Mouse (Mus musculus): ENCODE data around the gene Gm49405. TPM values are rescaled to one million over a fixed set of nuclear protein-coding genes. Genes with fewer than 3 reads are reported as not detected.

Gene Gm49405
- polyA plus RNA-seq, 1 experiment from 2014 or later = 5.5 TPM

GRCm38 (mm10) chr19:3990804-3991203, 9.6 kb upstream of the Gm49405 start:
- no peak for ATAC-seq
- peaks cover 3% of the 10 kb centered on the region; the same call in 1 of the 2 replicates for H3K9me3 ChIP-seq
- H3K4me1 ChIP-seq (replicated peaks) = no peaks in the 10 kb centered on the region
- 80% methylated on average over 6 of the region's 6 CpGs for WGBS
- no peaks in the 10 kb centered on the region for H3K36me3 ChIP-seq
- H3K27me3 ChIP-seq = no peaks in the 10 kb centered on the region
- no peak overlapping the region for H3K4me2 ChIP-seq (replicated peaks)
- no peak overlapping the region for H3K9ac ChIP-seq (replicated peaks)
- H3K4me3 ChIP-seq (replicated peaks) = no peak overlapping the region
- no peak overlapping the region for H3K27ac ChIP-seq

- H3K27ac ChIP-seq = no peak overlapping the region
- H3K4me3 ChIP-seq (replicated peaks) = no peak overlapping the region
- H3K9me3 ChIP-seq = peaks cover 3% of the 10 kb centered on the region; the same call in 1 of the 2 replicates
- no peak overlapping the region for H3K4me2 ChIP-seq (replicated peaks)
- H3K27me3 ChIP-seq = no peaks in the 10 kb centered on the region
- H3K36me3 ChIP-seq = no peaks in the 10 kb centered on the region
- 94% methylated on average over 3 of the region's 3 CpGs for WGBS
- H3K9ac ChIP-seq (replicated peaks) = no peak overlapping the region
- ATAC-seq = no peak
- H3K4me1 ChIP-seq (replicated peaks) = no peaks in the 10 kb centered on the region
Observed at GRCm38 (mm10) chr19:3991562-3991961, 8.9 kb upstream of the Gm49405 start.

GRCm38 (mm10) chr19:3991966-3992365, 8.5 kb upstream of the Gm49405 start:
- H3K9ac ChIP-seq (replicated peaks) = no peak overlapping the region
- no peaks in the 10 kb centered on the region for H3K36me3 ChIP-seq
- peaks cover 3% of the 10 kb centered on the region; the same call in 1 of the 2 replicates for H3K9me3 ChIP-seq
- no peaks in the 10 kb centered on the region for H3K4me1 ChIP-seq (replicated peaks)
- H3K4me2 ChIP-seq (replicated peaks) = no peak overlapping the region
- 83% methylated on average over 3 of the region's 3 CpGs for WGBS
- H3K27ac ChIP-seq = no peak overlapping the region
- no peak overlapping the region for H3K4me3 ChIP-seq (replicated peaks)
- no peak for ATAC-seq
- no peaks in the 10 kb centered on the region for H3K27me3 ChIP-seq

- Histone ChIP-seq H3K4me1 (replicated peaks) (no peaks in the 10 kb centered on the region), H3K36me3 (no peaks in the 10 kb centered on the region), H3K9ac (replicated peaks) (no peak within 1 kb of the TSS), H3K4me2 (replicated peaks) (no peak within 1 kb of the TSS), H3K4me3 (replicated peaks) (no peak within 1 kb of the TSS), H3K27me3 (no peaks in the 10 kb centered on the region), H3K9me3 (peaks cover 3% of the 10 kb centered on the region; the same call in 1 of the 2 replicates), H3K27ac (no peak within 1 kb of the TSS)
- 57% methylated on average over 5 of the region's 5 CpGs for WGBS
- ATAC-seq = no peak
Observed at GRCm38 (mm10) chr19:3992416-3992815, 8.0 kb upstream of the Gm49405 start, which contains the start of gene Tbx10. Tbx10 (plus strand) TSS chr19:3992752.

GRCm38 (mm10) chr19:3994932-3995331, 5.5 kb upstream of the Gm49405 start:
- Histone ChIP-seq H3K4me3 (replicated peaks) (no peak overlapping the region), H3K4me2 (replicated peaks) (no peak overlapping the region), H3K27me3 (no peaks in the 10 kb centered on the region; the same call in none of the 2 replicates), H3K9ac (replicated peaks) (no peak overlapping the region), H3K27ac (no peak overlapping the region), H3K4me1 (replicated peaks) (peaks cover 6% of the 10 kb centered on the region), H3K36me3 (no peaks in the 10 kb centered on the region), H3K9me3 (no peaks in the 10 kb centered on the region)
- WGBS = 77% methylated on average over 6 of the region's 6 CpGs
- ATAC-seq = no peak

GRCm38 (mm10) chr19:3995505-3995904, 4.9 kb upstream of the Gm49405 start:
- Histone ChIP-seq H3K27me3 (no peaks in the 10 kb centered on the region; the same call in none of the 2 replicates), H3K27ac (no peak overlapping the region), H3K9ac (replicated peaks) (no peak overlapping the region), H3K4me1 (replicated peaks) (peaks cover 6% of the 10 kb centered on the region), H3K4me3 (replicated peaks) (no peak overlapping the region), H3K36me3 (no peaks in the 10 kb centered on the region), H3K4me2 (replicated peaks) (no peak overlapping the region), H3K9me3 (no peaks in the 10 kb centered on the region)
- 91% methylated on average over 3 of the region's 3 CpGs for WGBS
- ATAC-seq = no peak

GRCm38 (mm10) chr19:3996106-3996505, 4.3 kb upstream of the Gm49405 start:
- Histone ChIP-seq H3K4me2 (replicated peaks) (no peak overlapping the region), H3K36me3 (no peaks in the 10 kb centered on the region), H3K9me3 (no peaks in the 10 kb centered on the region), H3K9ac (replicated peaks) (peak overlapping the region; percentile 29; the same call in 1 of the 2 replicates), H3K27me3 (no peaks in the 10 kb centered on the region; the same call in none of the 2 replicates), H3K4me3 (replicated peaks) (no peak overlapping the region), H3K4me1 (replicated peaks) (peaks cover 10% of the 10 kb centered on the region), H3K27ac (no peak overlapping the region)
- WGBS = 76% methylated on average over 7 of the region's 7 CpGs
- ATAC-seq = no peak

- WGBS = 83% methylated on average over 8 of the region's 8 CpGs
- H3K4me3 ChIP-seq (replicated peaks) = no peak overlapping the region
- no peak overlapping the region for H3K4me2 ChIP-seq (replicated peaks)
- no peak overlapping the region for H3K9ac ChIP-seq (replicated peaks)
- no peaks in the 10 kb centered on the region for H3K9me3 ChIP-seq
- no peaks in the 10 kb centered on the region for H3K36me3 ChIP-seq
- ATAC-seq = no peak
- no peaks in the 10 kb centered on the region; the same call in none of the 2 replicates for H3K27me3 ChIP-seq
- H3K27ac ChIP-seq = no peak overlapping the region
- H3K4me1 ChIP-seq (replicated peaks) = peaks cover 17% of the 10 kb centered on the region
Observed at GRCm38 (mm10) chr19:3996747-3997146, 3.7 kb upstream of the Gm49405 start.

- H3K9me3 ChIP-seq = no peaks in the 10 kb centered on the region
- H3K27ac ChIP-seq = no peak overlapping the region
- H3K9ac ChIP-seq (replicated peaks) = no peak overlapping the region
- no peak for ATAC-seq
- H3K27me3 ChIP-seq = peaks cover 3% of the 10 kb centered on the region
- H3K4me2 ChIP-seq (replicated peaks) = no peak overlapping the region
- no peaks in the 10 kb centered on the region for H3K36me3 ChIP-seq
- H3K4me3 ChIP-seq (replicated peaks) = no peak overlapping the region
- 61% methylated on average over 8 of the region's 8 CpGs for WGBS
- peaks cover 19% of the 10 kb centered on the region for H3K4me1 ChIP-seq (replicated peaks)
Observed at GRCm38 (mm10) chr19:3997231-3997630, 3.2 kb upstream of the Gm49405 start.

- Histone ChIP-seq H3K4me1 (replicated peaks) (peaks cover 19% of the 10 kb centered on the region), H3K4me3 (replicated peaks) (no peak overlapping the region), H3K4me2 (replicated peaks) (no peak overlapping the region), H3K27me3 (peaks cover 3% of the 10 kb centered on the region), H3K27ac (no peak overlapping the region), H3K9ac (replicated peaks) (no peak overlapping the region), H3K9me3 (no peaks in the 10 kb centered on the region), H3K36me3 (no peaks in the 10 kb centered on the region)
- WGBS = 78% methylated on average over 8 of the region's 8 CpGs
- ATAC-seq = no peak
Observed at GRCm38 (mm10) chr19:3998335-3998734, 2.1 kb upstream of the Gm49405 start.

- no peak overlapping the region for H3K4me3 ChIP-seq (replicated peaks)
- WGBS = 87% methylated on average over 9 of the region's 9 CpGs
- peak overlapping the region; percentile 86 for H3K4me2 ChIP-seq (replicated peaks)
- H3K27me3 ChIP-seq = peaks cover 3% of the 10 kb centered on the region
- H3K9me3 ChIP-seq = no peaks in the 10 kb centered on the region
- H3K4me1 ChIP-seq (replicated peaks) = peaks cover 19% of the 10 kb centered on the region
- ATAC-seq = no peak
- no peak overlapping the region for H3K27ac ChIP-seq
- H3K9ac ChIP-seq (replicated peaks) = 0 out of 2 replicates have a peak overlapping the region, but pooled peaks have one; percentile 33
- no peaks in the 10 kb centered on the region for H3K36me3 ChIP-seq
Observed at GRCm38 (mm10) chr19:3999121-3999730, 1.2 kb upstream of the Gm49405 start.

- H3K9me3 ChIP-seq = no peaks in the 10 kb centered on the region
- H3K9ac ChIP-seq (replicated peaks) = peak overlapping the region; percentile 88
- 20% methylated on average over 17 of the region's 17 CpGs for WGBS
- ATAC-seq = peak; percentile 46
- peak overlapping the region; percentile 86 for H3K4me2 ChIP-seq (replicated peaks)
- H3K4me3 ChIP-seq (replicated peaks) = peak overlapping the region; percentile 71
- H3K4me1 ChIP-seq (replicated peaks) = peaks cover 19% of the 10 kb centered on the region
- H3K36me3 ChIP-seq = peaks cover 13% of the 10 kb centered on the region
- peaks cover 3% of the 10 kb centered on the region for H3K27me3 ChIP-seq
- H3K27ac ChIP-seq = peak overlapping the region; percentile 97
Observed at GRCm38 (mm10) chr19:4000949-4001525, 611 bp downstream of the Gm49405 start.
